Mouse (Mus musculus) liver, embryonic 14.5 days (tissue): ENCODE results near the gene Ccdc7a.

ENCODE experiments used
- CTCF ChIP-seq: IDR thresholded peaks from 2 replicates; pipeline ENCODE4 v1.5.1; 2016; ENCODE audit warnings: antibody characterized with exemption, low read depth, control low read depth
- EP300 ChIP-seq: IDR thresholded peaks from 2 replicates; pipeline ENCODE4 v1.6.1; 2016; ENCODE audit warnings: antibody characterized with exemption, low read depth

DNA sequence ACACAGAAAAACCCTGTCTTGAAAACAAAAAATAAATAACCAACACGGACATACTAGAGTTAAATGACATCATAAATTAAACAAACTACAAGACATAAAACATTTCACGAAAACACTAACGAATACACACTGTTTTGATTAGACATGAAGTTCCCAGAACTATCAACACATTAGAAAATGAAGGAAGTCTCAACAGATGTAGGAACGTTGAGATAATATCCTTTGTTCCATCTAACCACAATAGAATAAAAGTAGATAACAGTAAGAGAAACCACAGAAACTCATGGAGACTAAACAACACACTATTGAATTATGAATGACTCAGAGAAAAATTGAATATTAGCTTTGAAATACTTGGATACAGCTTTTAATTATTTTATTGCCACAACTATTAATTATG is 252.8 kb downstream of the Ccdc7a start:
- TF ChIP-seq CTCF (no peak), EP300 (no peak)
